Mouse (Mus musculus): ENCODE data around the gene Shroom2. TPM values are rescaled to one million over a fixed set of nuclear protein-coding genes. Genes with fewer than 3 reads are reported as not detected.

Gene Shroom2
- total and polyA plus RNA-seq, 2 experiments from 2014 or later, result 120 to 294 TPM

DNA sequence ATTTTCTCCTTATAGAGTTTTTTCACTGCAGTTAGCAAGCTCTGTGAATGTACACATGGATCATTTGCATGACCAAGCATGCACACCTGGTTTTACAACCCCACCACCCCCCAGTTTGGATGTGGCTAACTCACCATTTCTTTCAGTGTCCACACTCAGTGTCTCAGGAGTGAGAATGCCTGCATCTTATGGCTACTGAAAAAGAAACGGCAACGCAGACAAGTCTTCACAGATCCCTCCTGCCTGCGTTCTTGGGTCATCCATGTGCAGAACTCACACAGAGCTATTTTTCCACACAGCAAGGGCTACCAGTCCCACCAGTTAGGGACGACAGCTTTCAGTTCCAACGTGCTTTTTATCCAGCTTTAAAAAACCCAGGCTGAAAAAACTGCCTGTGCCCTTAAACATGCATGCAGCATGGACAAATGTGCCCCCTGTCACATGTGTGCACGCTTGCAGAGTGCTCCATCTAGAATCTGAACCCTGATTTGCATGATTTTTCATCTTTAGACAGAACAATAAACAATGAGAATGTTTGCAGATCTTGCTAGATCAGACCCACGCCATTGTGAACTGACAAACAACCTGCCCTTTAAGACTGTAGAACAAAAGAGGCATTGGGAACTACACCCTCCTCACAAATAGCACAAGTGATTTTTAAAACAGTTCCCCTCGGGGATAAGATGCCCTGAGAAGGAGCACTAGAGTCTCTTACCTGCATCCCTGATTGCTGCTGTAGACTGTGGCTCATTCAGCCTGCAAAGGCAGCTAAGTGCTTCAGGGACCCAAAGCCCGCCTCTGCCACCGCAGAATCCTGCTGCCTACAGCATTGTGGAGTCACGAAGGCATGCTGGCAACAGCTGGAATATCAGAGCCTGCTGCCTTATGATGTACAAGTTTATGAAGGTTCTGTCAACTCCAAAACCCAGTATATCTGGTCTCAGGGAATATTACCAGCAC is 125.3 kb downstream of the Shroom2 start:
- Histone ChIP-seq H3K9ac (replicated peaks; ENCODE audit: low read length) (peak overlapping the region; percentile 43), H3K27ac (peak overlapping the region; percentile 75), H3K4me3 (ENCODE audit: low read length) (peak overlapping the region; percentile 35), H3K36me3 (ENCODE audit: insufficient read depth, low read length) (no peaks in the 10 kb centered on the region), H3K27me3 (ENCODE audit: insufficient read depth, low read length) (no peaks in the 10 kb centered on the region; the same call in 1 of the 2 replicates), H3K9me3 (ENCODE audit: low read length) (no peaks in the 10 kb centered on the region), H3K4me1 (ENCODE audit: insufficient read depth, low read length) (no peaks in the 10 kb centered on the region), H3K4me2 (ENCODE audit: low read depth, low read length) (peak overlapping the region; percentile 40)
- DNase-seq (ENCODE audit: low spot score) (peak; percentile 35), ATAC-seq (peak; percentile 72)
- WGBS, result 35% methylated on average over 11 of the region's 11 CpGs
- no peak for TF ChIP-seq CTCF (IDR thresholded peaks at IDR 0.05; ENCODE audit: low read depth)

DNA sequence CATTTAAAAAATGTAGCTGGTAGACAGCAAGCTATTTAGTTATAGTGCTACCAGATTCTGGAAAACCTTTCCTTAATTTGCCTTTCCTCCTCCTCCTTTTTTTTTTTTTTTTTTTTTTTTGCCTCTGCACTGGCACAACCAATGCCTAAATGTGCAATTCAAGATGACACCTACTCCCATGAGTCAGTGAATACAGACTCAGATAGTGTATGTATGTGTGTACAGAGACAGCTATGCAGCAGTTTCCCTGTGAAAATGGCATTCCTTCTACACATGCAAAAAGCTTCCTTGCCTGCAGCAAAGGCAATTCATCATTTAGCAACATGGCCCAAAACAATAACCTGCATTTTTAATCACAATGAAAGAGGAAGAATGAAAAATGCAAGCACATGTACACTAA is 126.1 kb downstream of the Shroom2 start:
- Histone ChIP-seq H3K27me3 (ENCODE audit: insufficient read depth, low read length) (no peaks in the 10 kb centered on the region; the same call in 1 of the 2 replicates), H3K27ac (peak overlapping the region; percentile 75; the same call in 1 of the 2 replicates), H3K36me3 (ENCODE audit: insufficient read depth, low read length) (no peaks in the 10 kb centered on the region), H3K4me2 (ENCODE audit: low read depth, low read length) (peak overlapping the region; percentile 40), H3K9me3 (ENCODE audit: low read length) (no peaks in the 10 kb centered on the region), H3K4me1 (ENCODE audit: insufficient read depth, low read length) (no peaks in the 10 kb centered on the region), H3K9ac (replicated peaks; ENCODE audit: low read length) (peak overlapping the region; percentile 43; the same call in 1 of the 2 replicates), H3K4me3 (ENCODE audit: low read length) (peak overlapping the region; percentile 35)
- no peak for TF ChIP-seq CTCF (IDR thresholded peaks at IDR 0.05; ENCODE audit: low read depth)
- ATAC-seq (peak; percentile 47; the same call in 1 of the 2 replicates), DNase-seq (ENCODE audit: low spot score) (peak; percentile 18)

DNA sequence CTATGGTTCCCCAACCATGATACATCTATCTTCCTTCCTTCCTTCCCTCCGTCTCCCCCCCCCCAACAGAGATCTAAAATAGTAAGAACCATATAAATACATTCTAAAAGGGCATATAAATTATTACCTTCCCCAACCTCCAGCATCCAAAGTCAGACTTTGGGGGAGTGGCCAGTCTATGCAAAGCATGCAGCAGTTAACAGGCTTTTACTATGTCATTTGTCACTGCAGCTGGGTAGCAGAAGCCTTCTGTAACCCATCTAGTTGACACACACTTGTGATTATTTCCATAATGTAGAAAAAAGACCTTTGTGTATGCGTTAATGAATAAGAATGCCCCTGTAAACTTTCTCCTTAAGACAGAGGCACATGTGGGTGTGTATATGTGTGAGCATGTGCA is 126.6 kb downstream of the Shroom2 start:
- H3K9ac ChIP-seq (replicated peaks; ENCODE audit: low read length), result no peak overlapping the region
- TF ChIP-seq CTCF (IDR thresholded peaks at IDR 0.05; ENCODE audit: low read depth), result no peak
- H3K9me3 ChIP-seq (ENCODE audit: low read length), result no peaks in the 10 kb centered on the region
- peak overlapping the region; percentile 35 for H3K4me3 ChIP-seq (ENCODE audit: low read length)
- no peaks in the 10 kb centered on the region for H3K36me3 ChIP-seq (ENCODE audit: insufficient read depth, low read length)
- H3K4me2 ChIP-seq (ENCODE audit: low read depth, low read length), result peak overlapping the region; percentile 42
- no peak overlapping the region for H3K27ac ChIP-seq
- 60% methylated on average over 2 of the region's 2 CpGs for WGBS
- ATAC-seq (no peak), DNase-seq (ENCODE audit: low spot score) (peak; percentile 16)
- no peaks in the 10 kb centered on the region; the same call in 1 of the 2 replicates for H3K27me3 ChIP-seq (ENCODE audit: insufficient read depth, low read length)
- no peaks in the 10 kb centered on the region for H3K4me1 ChIP-seq (ENCODE audit: insufficient read depth, low read length)

DNA sequence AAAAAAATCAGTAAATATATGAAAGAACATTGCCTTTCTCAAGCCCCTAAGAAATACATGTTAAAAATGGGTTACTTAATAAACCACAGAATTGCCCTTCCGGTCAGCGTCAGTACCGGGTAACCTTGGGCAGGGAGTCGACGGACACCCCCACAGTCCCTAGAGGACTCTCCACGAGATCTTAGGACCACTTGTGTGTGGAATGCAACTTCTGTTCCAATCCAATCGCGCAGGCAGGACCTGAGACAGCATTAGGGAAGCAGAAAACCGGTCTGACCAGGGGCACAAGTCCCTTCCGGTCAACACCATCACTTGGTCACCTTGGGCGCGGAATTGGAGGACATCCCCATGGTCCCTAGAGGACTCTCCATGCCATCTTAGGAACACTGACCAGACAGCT is 133.9 kb downstream of the Shroom2 start:
- H3K27ac ChIP-seq, result no peak overlapping the region
- DNase-seq (ENCODE audit: low spot score), result no peak
- H3K4me3 ChIP-seq (ENCODE audit: low read length), result no peak overlapping the region
- ATAC-seq, result no peak
- H3K9ac ChIP-seq (replicated peaks; ENCODE audit: low read length), result no peak overlapping the region
- no peaks in the 10 kb centered on the region for H3K4me1 ChIP-seq (ENCODE audit: insufficient read depth, low read length)
- no peaks in the 10 kb centered on the region for H3K36me3 ChIP-seq (ENCODE audit: insufficient read depth, low read length)
- no peaks in the 10 kb centered on the region for H3K27me3 ChIP-seq (ENCODE audit: insufficient read depth, low read length)
- H3K9me3 ChIP-seq (ENCODE audit: low read length), result no peaks in the 10 kb centered on the region
- H3K4me2 ChIP-seq (ENCODE audit: low read depth, low read length), result no peak overlapping the region
- TF ChIP-seq CTCF (IDR thresholded peaks at IDR 0.05; ENCODE audit: low read depth), result no peak
- 94% methylated on average over 12 of the region's 12 CpGs for WGBS

DNA sequence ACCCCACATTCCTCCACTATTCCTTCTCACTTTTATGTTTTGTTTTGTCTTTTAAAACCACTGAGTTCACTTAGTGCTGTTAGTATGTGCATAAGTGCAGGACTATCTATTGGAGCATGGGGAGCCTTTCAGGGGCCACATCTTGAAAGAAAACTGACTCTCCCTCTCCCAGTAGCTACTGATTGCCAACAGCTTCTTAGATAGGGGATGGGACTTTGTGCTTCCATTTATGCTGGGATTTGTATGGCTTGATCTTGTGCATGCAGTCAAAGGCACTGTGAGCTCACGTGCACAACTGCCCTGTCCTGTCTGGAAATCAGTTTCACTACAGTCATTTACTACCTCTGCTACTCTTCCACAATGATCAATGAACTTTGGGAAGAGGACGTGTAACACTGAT is 147.9 kb downstream of the Shroom2 start:
- DNase-seq (ENCODE audit: low spot score) (no peak), ATAC-seq (no peak)
- H3K4me2 ChIP-seq (ENCODE audit: low read depth, low read length), result no peak overlapping the region
- no peaks in the 10 kb centered on the region for H3K36me3 ChIP-seq (ENCODE audit: insufficient read depth, low read length)
- no peak overlapping the region for H3K9ac ChIP-seq (replicated peaks; ENCODE audit: low read length)
- WGBS, result 78% methylated on average over 2 of the region's 2 CpGs
- H3K27me3 ChIP-seq (ENCODE audit: insufficient read depth, low read length), result no peaks in the 10 kb centered on the region
- H3K9me3 ChIP-seq (ENCODE audit: low read length), result no peaks in the 10 kb centered on the region
- no peak overlapping the region for H3K4me3 ChIP-seq (ENCODE audit: low read length)
- no peaks in the 10 kb centered on the region for H3K4me1 ChIP-seq (ENCODE audit: insufficient read depth, low read length)
- no peak overlapping the region for H3K27ac ChIP-seq
- no peak for TF ChIP-seq CTCF (IDR thresholded peaks at IDR 0.05; ENCODE audit: low read depth)

DNA sequence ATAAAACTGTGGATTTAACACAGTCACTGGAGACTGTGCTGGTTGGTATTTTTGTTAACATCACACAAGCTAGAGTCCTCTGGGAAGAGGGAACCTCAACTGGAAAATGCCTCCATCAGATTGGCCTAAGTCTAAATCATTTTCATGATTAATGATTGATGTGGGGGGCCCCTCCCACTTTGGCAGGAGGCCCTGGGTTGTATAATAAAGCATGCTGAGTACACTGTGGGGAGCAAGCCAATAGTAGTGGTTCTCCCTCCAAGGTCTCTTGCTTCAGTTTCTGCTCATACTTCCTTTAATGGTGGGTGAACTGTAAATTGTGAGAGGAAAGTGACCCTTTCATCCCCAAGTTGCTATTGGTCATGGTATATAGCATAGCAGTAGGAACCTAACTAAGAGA is 148.3 kb downstream of the Shroom2 start:
- Histone ChIP-seq H3K27me3 (ENCODE audit: insufficient read depth, low read length) (no peaks in the 10 kb centered on the region), H3K9me3 (ENCODE audit: low read length) (no peaks in the 10 kb centered on the region), H3K4me1 (ENCODE audit: insufficient read depth, low read length) (no peaks in the 10 kb centered on the region), H3K4me3 (ENCODE audit: low read length) (no peak overlapping the region), H3K4me2 (ENCODE audit: low read depth, low read length) (no peak overlapping the region), H3K9ac (replicated peaks; ENCODE audit: low read length) (no peak overlapping the region), H3K36me3 (ENCODE audit: insufficient read depth, low read length) (no peaks in the 10 kb centered on the region), H3K27ac (no peak overlapping the region)
- DNase-seq (ENCODE audit: low spot score), result no peak
- ATAC-seq, result no peak
- TF ChIP-seq CTCF (IDR thresholded peaks at IDR 0.05; ENCODE audit: low read depth), result no peak

DNA sequence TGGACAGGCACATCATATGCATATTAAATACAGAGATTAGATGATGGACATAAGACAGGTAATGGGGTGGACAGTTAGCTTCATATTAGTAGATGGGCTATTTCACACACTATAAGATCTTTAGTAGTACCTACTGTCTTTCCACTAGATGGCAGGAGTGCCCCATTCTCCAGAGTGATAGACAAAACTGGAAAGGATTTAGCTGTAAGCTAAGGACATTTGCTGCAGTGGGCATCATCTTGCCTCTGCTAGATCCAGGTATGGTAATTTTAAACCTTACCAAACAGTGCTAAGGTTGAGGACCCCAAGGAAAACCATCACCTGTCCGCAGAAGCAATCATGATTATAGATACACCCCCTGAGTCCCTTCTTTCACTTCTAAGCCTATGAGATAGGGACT is 150.8 kb downstream of the Shroom2 start:
- peak; percentile 63; the same call in 1 of the 2 replicates for ATAC-seq

More for the DNA sequence above, 150.8 kb downstream of the Shroom2 start:
- no peak overlapping the region for H3K4me2 ChIP-seq (ENCODE audit: low read depth, low read length)
- no peaks in the 10 kb centered on the region for H3K4me1 ChIP-seq (ENCODE audit: insufficient read depth, low read length)
- no peak overlapping the region for H3K9ac ChIP-seq (replicated peaks; ENCODE audit: low read length)
- 83% methylated on average over 1 of the region's 1 CpGs for WGBS
- no peaks in the 10 kb centered on the region for H3K27me3 ChIP-seq (ENCODE audit: insufficient read depth, low read length)
- peak; percentile 71 for TF ChIP-seq CTCF (IDR thresholded peaks at IDR 0.05; ENCODE audit: low read depth)
- H3K4me3 ChIP-seq (ENCODE audit: low read length), result no peak overlapping the region
- no peaks in the 10 kb centered on the region for H3K36me3 ChIP-seq (ENCODE audit: insufficient read depth, low read length)
- peak; percentile 72 for DNase-seq (ENCODE audit: low spot score)
- no peaks in the 10 kb centered on the region for H3K9me3 ChIP-seq (ENCODE audit: low read length)
- no peak overlapping the region for H3K27ac ChIP-seq
